Mouse (Mus musculus) MEL (cell line): Measurements from ENCODE around the gene Cacng3.

ENCODE experiments used
- CHD1 ChIP-seq: IDR thresholded peaks from 2 replicates; pipeline ENCODE4 v1.6.1; 2012; ENCODE audit warnings: low read depth, mild to moderate bottlenecking, inconsistent platforms, low read length, improper control_type of control experiment
- E2F4 ChIP-seq: IDR thresholded peaks from 2 replicates; pipeline ENCODE4 v1.6.1; 2011; ENCODE audit warnings: low read depth, low read length, improper control_type of control experiment, borderline replicate concordance
- HCFC1 ChIP-seq: IDR thresholded peaks from 2 replicates; pipeline ENCODE4 v1.6.1; 2012; ENCODE audit warnings: low read depth, mild to moderate bottlenecking, inconsistent platforms, low read length, improper control_type of control experiment, moderate library complexity
- MAFK ChIP-seq: IDR thresholded peaks from 2 replicates; pipeline ENCODE4 v1.6.1; 2011; ENCODE audit warnings: low read depth, mild to moderate bottlenecking, low read length, improper control_type of control experiment, borderline replicate concordance
- MAX ChIP-seq: IDR thresholded peaks from 2 replicates; pipeline ENCODE4 v1.6.1; 2011; ENCODE audit warnings: low read length, improper control_type of control experiment
- MXI1 ChIP-seq: IDR thresholded peaks from 2 replicates; pipeline ENCODE4 v1.6.1; 2011; ENCODE audit warnings: mild to moderate bottlenecking, low read depth, low read length, improper control_type of control experiment
- NRF1 ChIP-seq: IDR thresholded peaks from 2 replicates; pipeline ENCODE4 v1.6.1; 2014; ENCODE audit warnings: low read depth, mild to moderate bottlenecking, inconsistent platforms, low read length, improper control_type of control experiment, moderate library complexity; ENCODE audit not compliant: poor library complexity, insufficient read depth, severe bottlenecking
- ZC3H11A ChIP-seq: IDR thresholded peaks from 2 replicates; pipeline ENCODE4 v1.6.1; 2012; ENCODE audit warnings: low read depth, mild to moderate bottlenecking, inconsistent platforms, low read length, improper control_type of control experiment
- ZKSCAN1 ChIP-seq: IDR thresholded peaks from 2 replicates; pipeline ENCODE4 v1.6.1; 2012; ENCODE audit warnings: low read depth, mild to moderate bottlenecking, inconsistent platforms, low read length, improper control_type of control experiment, moderate library complexity

GRCm38 (mm10) chr7:122728846-122729245 is 58.6 kb downstream of the Cacng3 start:
- TF ChIP-seq CHD1 (no peak), ZKSCAN1 (no peak), MAFK (no peak), MAX (no peak), MXI1 (no peak), E2F4 (no peak), NRF1 (no peak), HCFC1 (no peak), ZC3H11A (no peak)
